Mouse (Mus musculus): ENCODE data around the gene Slc9a4. TPM values are rescaled to one million over a fixed set of nuclear protein-coding genes. Genes with fewer than 3 reads are reported as not detected.
"Not testable (repeated sequence)": the region's sequence is repeated elsewhere in the genome, so short reads cannot be mapped to it uniquely, and the experiment has no call there.

The Slc9a4 gene
- total and polyA plus RNA-seq, 2 experiments from 2014 or later: 0.15 to 0.33 TPM

GRCm38 (mm10) chr1:40660838-40661237 lies 81.0 kb downstream of the Slc9a4 start:
- H3K4me3 ChIP-seq (ENCODE audit: low read depth, low read length): no peak overlapping the region
- no peaks in the 10 kb centered on the region for H3K36me3 ChIP-seq (ENCODE audit: insufficient read depth)
- ATAC-seq (no peak), DNase-seq (no peak)
- no peaks in the 10 kb centered on the region for H3K27me3 ChIP-seq (ENCODE audit: insufficient read depth, low read length)
- 75% methylated on average over 6 of the region's 6 CpGs for WGBS
- H3K27ac ChIP-seq (ENCODE audit: low read depth, low read length): no peak overlapping the region
- no peaks in the 10 kb centered on the region for H3K9me3 ChIP-seq (ENCODE audit: low read length)
- H3K9ac ChIP-seq: no peak overlapping the region
- no peaks in the 10 kb centered on the region for H3K4me1 ChIP-seq (ENCODE audit: insufficient read depth)
- H3K4me2 ChIP-seq (ENCODE audit: low read depth): no peak overlapping the region
- no peak for TF ChIP-seq CTCF (IDR thresholded peaks at IDR 0.05; ENCODE audit: low read depth)

GRCm38 (mm10) chr1:40665401-40666370 lies 85.8 kb downstream of the Slc9a4 start:
- no peaks in the 10 kb centered on the region for H3K4me1 ChIP-seq (ENCODE audit: insufficient read depth)
- no peak overlapping the region for H3K4me3 ChIP-seq (ENCODE audit: low read depth, low read length)
- no peak overlapping the region for H3K9ac ChIP-seq
- no peak overlapping the region for H3K4me2 ChIP-seq (ENCODE audit: low read depth)
- WGBS: 47% methylated on average over 12 of the region's 12 CpGs
- H3K27me3 ChIP-seq (ENCODE audit: insufficient read depth, low read length): no peaks in the 10 kb centered on the region
- H3K27ac ChIP-seq (ENCODE audit: low read depth, low read length): no peak overlapping the region
- H3K36me3 ChIP-seq (ENCODE audit: insufficient read depth): no peaks in the 10 kb centered on the region
- no peak for ATAC-seq
- no peak for TF ChIP-seq CTCF (IDR thresholded peaks at IDR 0.05; ENCODE audit: low read depth)
- no peaks in the 10 kb centered on the region for H3K9me3 ChIP-seq (ENCODE audit: low read length)
- no peak for DNase-seq

DNA sequence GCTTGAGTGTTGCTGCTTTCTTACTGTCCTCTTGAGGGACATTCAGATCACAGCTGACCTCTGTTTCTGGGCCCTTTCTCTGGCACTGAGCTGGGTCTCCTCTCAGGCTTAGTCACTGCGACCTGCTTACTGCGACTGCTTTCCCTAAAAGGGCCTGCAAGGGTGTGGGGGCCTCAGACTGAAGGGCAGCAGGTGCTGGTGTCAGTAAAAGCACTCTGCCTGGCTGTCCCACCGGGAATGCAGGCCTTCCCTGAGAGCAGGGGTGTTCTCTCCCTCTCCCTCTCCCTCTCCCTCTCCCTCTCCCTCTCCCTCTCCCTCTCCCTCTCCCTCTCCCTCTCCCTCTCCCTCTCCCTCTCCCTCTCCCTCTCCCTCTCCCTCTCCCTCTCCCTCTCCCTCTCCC lies 87.6 kb downstream of the Slc9a4 start:
- H3K27me3 ChIP-seq (ENCODE audit: insufficient read depth, low read length); ATAC-seq: not testable (repeated sequence)
- 21% methylated on average over 3 of the region's 3 CpGs for WGBS

DNA sequence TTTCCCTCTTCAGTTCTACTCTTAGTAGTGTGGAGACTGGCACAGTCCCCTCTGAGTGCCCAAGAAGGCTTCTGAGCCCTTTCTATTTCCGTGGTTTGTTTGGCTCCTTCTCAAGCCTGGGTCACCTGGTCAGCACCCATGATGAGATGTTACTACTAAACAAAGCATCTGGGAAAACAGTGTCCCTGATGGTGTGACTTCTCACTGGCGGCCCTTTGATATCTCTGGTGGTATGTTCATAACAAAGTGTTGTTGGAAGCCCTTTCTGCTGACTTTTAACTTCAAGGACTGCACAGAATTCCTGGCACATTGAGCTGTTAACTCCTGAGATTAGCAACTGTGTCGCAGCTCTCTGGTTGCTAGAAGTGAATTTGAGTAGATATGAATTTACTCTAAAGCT lies 90.1 kb downstream of the Slc9a4 start:
- Histone ChIP-seq H3K9me3 (ENCODE audit: low read length) (no peaks in the 10 kb centered on the region), H3K4me3 (ENCODE audit: low read depth, low read length) (no peak overlapping the region), H3K4me1 (ENCODE audit: insufficient read depth) (no peaks in the 10 kb centered on the region), H3K4me2 (ENCODE audit: low read depth) (no peak overlapping the region), H3K9ac (no peak overlapping the region), H3K36me3 (ENCODE audit: insufficient read depth) (no peaks in the 10 kb centered on the region), H3K27ac (ENCODE audit: low read depth, low read length) (no peak overlapping the region), H3K27me3 (ENCODE audit: insufficient read depth, low read length) (no peaks in the 10 kb centered on the region)
- DNase-seq (no peak), ATAC-seq (no peak)
- no peak for TF ChIP-seq CTCF (IDR thresholded peaks at IDR 0.05; ENCODE audit: low read depth)
- WGBS: 80% methylated on average over 3 of the region's 3 CpGs

More for the DNA sequence above, 87.6 kb downstream of the Slc9a4 start:
- H3K4me3 ChIP-seq (ENCODE audit: low read depth, low read length); H3K4me1 ChIP-seq (ENCODE audit: insufficient read depth); H3K27ac ChIP-seq (ENCODE audit: low read depth, low read length); H3K9ac ChIP-seq; H3K36me3 ChIP-seq (ENCODE audit: insufficient read depth); H3K4me2 ChIP-seq (ENCODE audit: low read depth); H3K9me3 ChIP-seq (ENCODE audit: low read length); DNase-seq: not testable (repeated sequence)

- Histone ChIP-seq H3K9ac (no peak overlapping the region), H3K27me3 (ENCODE audit: insufficient read depth, low read length) (no peaks in the 10 kb centered on the region), H3K4me3 (ENCODE audit: low read depth, low read length) (no peak overlapping the region), H3K4me2 (ENCODE audit: low read depth) (no peak overlapping the region), H3K36me3 (ENCODE audit: insufficient read depth) (no peaks in the 10 kb centered on the region), H3K4me1 (ENCODE audit: insufficient read depth) (no peaks in the 10 kb centered on the region), H3K9me3 (ENCODE audit: low read length) (no peaks in the 10 kb centered on the region), H3K27ac (ENCODE audit: low read depth, low read length) (no peak overlapping the region)
- WGBS: 98% methylated on average over 4 of the region's 4 CpGs
- TF ChIP-seq CTCF (IDR thresholded peaks at IDR 0.05; ENCODE audit: low read depth): no peak
- no peak for DNase-seq
- ATAC-seq: no peak
These were observed 91.6 kb downstream of the Slc9a4 start for GRCm38 (mm10) chr1:40671490-40671889.

DNA sequence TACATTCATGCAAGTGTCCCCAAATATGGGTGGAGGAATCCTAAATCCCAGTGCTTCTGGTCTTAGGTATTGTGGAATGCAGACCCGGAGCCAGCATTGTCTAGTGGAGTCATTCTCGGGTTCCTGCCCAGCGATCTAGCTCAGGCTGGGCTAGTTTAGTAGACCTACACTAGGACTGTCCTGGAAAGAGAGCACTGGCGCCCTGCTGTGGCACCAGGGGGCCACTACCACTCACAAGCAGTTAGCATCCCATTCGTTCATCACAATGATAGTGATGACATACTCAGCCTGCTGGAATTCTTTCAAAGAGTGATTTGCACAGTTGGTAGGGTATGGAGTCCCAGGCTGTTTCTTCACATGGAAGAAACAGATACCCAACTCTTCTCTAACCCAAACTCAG lies 97.4 kb downstream of the Slc9a4 start:
- WGBS: 47% methylated on average over 5 of the region's 5 CpGs
- ATAC-seq: no peak
- Histone ChIP-seq H3K4me2 (ENCODE audit: low read depth) (no peak overlapping the region), H3K27ac (ENCODE audit: low read depth, low read length) (no peak overlapping the region), H3K27me3 (ENCODE audit: insufficient read depth, low read length) (peaks cover 28% of the 10 kb centered on the region), H3K9me3 (ENCODE audit: low read length) (no peaks in the 10 kb centered on the region), H3K9ac (no peak overlapping the region), H3K4me1 (ENCODE audit: insufficient read depth) (0 out of 2 replicates have a peak, but pooled peaks cover 5% of the 10 kb centered on the region), H3K4me3 (ENCODE audit: low read depth, low read length) (no peak overlapping the region), H3K36me3 (ENCODE audit: insufficient read depth) (no peaks in the 10 kb centered on the region)
- no peak for TF ChIP-seq CTCF (IDR thresholded peaks at IDR 0.05; ENCODE audit: low read depth)
- DNase-seq: no peak

Other genes with a start within 250 kb of the Slc9a4 start
- gene Il1rl1, start 150.5 kb upstream of the Slc9a4 start, total RNA-seq (2014; rRNA removed): 0.19 and 0.46 TPM in 2 replicates
- 0.04 and 0.12 TPM in 2 replicates for gene Il1rl1, start 150.5 kb upstream of the Slc9a4 start, polyA plus RNA-seq (2015; fragmentation: Nextera tagmentation; extraction: Ambion mirVana)
- 0.08 TPM in 1 of 2 replicates, not detected in the other for gene Il18r1, start 114.5 kb upstream of the Slc9a4 start, total RNA-seq (2014; rRNA removed)
- gene Il18r1, start 114.5 kb upstream of the Slc9a4 start, polyA plus RNA-seq (2015; fragmentation: Nextera tagmentation; extraction: Ambion mirVana): not detected in 2 replicates
- 0.23 and 1.1 TPM in 2 replicates for gene Il18rap, start 64.7 kb upstream of the Slc9a4 start, total RNA-seq (2014; rRNA removed)
- 0.06 TPM in 1 of 2 replicates, not detected in the other for gene Il18rap, start 64.7 kb upstream of the Slc9a4 start, polyA plus RNA-seq (2015; fragmentation: Nextera tagmentation; extraction: Ambion mirVana)
- 1.6 and 1.8 TPM in 2 replicates for gene Slc9a2, start 100.5 kb downstream of the Slc9a4 start, total RNA-seq (2014; rRNA removed)
- 0.55 and 0.57 TPM in 2 replicates for gene Slc9a2, start 100.5 kb downstream of the Slc9a4 start, polyA plus RNA-seq (2015; fragmentation: Nextera tagmentation; extraction: Ambion mirVana)
- gene Mfsd9, start 210.6 kb downstream of the Slc9a4 start, total RNA-seq (2014; rRNA removed): 8.8 and 13.2 TPM in 2 replicates
- 5.7 and 7.0 TPM in 2 replicates for gene Mfsd9, start 210.6 kb downstream of the Slc9a4 start, polyA plus RNA-seq (2015; fragmentation: Nextera tagmentation; extraction: Ambion mirVana)
- 0.08 and 0.24 TPM in 2 replicates for gene Tmem182, start 225.5 kb downstream of the Slc9a4 start, total RNA-seq (2014; rRNA removed)
- gene Tmem182, start 225.5 kb downstream of the Slc9a4 start, polyA plus RNA-seq (2015; fragmentation: Nextera tagmentation; extraction: Ambion mirVana): 0.13 and 0.27 TPM in 2 replicates

Data from forebrain, postnatal 0 days (tissue).